Mouse (Mus musculus) frontal cortex, adult (tissue): ENCODE results near the gene Adgrg3.

Experiments used
- ATAC-seq: cut with Nextera tagmentation; 2 replicates; pipeline ENCODE4 v1.9.2; 2017; ENCODE audit warnings: mild to moderate bottlenecking, moderate library complexity, mixed read lengths; ENCODE audit not compliant: low TSS enrichment

Adgrg3 gene

DNA sequence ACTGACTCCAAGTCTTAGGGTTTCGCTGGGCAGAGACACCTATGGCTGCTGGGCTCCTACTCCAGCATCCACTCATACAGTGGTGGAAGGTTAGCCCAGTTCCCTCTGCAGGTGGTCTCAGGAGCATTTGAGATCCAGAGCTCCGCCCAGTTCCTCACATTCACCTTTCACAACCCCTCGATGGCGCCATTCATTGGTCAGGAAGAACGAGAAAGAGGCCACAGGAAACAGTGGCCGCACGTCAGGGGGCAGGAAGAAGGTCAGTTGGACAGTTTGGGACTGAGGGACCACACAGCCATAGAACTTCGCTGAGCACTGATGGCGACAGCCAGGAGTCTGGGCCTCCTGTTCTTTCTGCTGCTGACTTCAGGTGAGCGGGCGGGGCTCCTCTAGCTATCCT lies at the start of gene Adgrg3:
TSS of gene Adgrg3 (plus strand) at position 242 of the 400 bp plus-strand sequence.
- no peak for ATAC-seq

DNA sequence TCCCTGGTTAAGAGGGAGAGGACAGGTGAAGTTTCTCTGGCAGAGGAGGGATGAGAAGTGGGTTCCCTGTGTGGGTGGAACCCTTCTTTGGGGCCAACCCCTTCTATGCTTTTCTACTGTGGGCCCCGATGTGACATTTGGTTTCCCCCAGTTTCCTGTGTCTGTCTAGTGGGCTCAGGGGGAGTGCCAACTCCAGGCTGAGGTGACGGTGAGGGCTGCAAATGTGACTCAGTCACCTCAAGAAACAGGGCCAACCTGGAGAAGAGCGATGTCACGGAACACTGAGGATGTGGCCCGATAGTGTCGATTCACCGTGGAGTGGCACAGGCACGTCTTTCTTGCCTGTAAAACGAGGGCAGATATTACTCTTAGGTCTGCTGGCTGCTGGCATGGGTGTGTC lies 44.2 kb upstream of the Adgrg3 start:
- ATAC-seq = no peak

DNA sequence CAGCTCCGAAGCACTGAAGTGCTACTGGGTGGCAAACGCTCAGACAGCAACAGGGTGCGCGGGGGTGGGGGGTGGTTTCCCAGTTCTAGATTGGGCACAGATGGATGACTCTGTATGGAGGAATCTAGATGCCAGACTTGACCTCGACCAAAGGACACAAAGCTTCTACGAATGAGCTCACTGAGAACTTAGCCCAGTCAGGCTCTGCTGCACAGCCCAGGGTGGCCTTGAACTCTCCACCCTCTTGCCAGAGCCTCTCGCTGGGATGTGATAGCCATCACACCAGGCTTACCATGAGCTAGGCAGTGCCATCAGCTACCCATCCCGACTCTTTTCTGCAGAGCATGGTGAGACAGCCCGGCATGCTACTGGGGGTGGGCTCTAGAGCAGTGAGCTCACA lies 43.7 kb upstream of the Adgrg3 start:
- ATAC-seq = no peak

DNA sequence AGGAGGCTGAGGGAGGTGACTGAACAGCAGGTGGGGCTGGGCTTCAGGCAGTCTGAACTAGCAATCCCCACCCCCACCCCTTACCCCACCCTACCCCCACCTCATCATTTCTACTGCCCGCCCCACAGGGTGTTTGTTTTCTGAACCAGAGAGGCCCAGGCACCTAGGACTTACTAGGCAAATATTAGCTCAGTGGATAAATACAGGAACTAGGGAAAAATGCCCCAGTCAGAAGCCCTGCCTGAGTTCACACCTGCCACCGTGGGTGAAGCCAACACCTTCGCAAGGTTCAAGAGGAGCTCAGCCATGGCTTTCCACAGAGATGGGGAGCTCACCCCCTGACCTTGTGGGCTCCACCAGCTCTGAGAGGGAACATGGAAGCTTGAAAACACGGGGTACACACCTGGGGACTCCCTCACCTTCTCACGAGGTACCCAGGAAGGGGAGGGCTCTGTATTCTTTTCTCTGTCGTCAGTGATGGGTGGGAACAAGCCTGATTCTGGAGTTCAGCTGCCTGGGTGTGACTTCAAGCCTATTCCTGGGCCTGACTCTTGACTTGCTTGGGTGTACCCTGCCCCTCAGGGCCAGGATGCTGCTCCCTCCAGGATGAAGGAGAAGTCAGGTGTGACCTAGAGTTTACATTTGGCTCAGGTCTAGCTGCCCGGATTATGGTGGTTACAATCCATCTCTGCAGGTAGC lies 42.9 kb upstream of the Adgrg3 start, which contains the start of gene Adgrg1:
TSS of gene Adgrg1 (plus strand) at position 285 of the 699 bp plus-strand sequence.
- ATAC-seq = no peak

DNA sequence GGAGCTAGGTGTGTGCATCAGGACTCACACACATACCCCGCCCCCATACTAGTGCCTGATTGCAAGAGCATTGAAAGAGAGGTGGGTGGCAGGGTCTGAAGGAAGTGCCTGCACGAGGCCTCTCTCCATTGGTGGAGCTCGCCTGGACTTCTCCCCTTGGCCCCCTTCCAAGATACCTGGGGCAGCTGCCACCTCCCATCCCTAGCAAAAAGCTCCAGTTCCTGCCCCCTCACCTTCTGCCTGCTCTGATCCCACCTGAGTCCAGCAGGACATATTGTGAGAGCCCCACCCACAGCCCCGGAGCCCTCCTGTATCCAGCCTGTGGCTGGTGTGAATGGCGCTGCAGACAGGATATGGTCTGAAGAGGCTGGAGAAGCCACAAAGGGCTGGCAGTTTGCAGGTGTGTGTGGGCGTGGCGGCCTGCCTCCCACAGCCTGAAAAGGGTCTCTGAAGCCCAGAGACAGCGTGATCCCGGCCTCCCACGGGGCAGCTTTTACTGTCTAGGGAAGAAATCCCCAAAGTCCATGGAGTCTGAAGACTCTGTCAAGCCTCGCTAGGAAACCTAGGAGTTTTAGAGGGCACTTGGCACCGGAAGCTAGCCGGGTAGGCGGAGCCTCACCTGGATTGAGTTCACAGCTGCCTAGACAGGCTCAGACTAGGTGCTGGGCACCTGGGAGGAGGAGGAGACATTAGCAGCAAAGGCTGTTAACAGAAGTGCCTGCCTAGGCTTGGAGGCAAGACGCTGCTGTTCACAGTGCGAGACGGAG lies 40.7 kb upstream of the Adgrg3 start:
- ATAC-seq = no peak

DNA sequence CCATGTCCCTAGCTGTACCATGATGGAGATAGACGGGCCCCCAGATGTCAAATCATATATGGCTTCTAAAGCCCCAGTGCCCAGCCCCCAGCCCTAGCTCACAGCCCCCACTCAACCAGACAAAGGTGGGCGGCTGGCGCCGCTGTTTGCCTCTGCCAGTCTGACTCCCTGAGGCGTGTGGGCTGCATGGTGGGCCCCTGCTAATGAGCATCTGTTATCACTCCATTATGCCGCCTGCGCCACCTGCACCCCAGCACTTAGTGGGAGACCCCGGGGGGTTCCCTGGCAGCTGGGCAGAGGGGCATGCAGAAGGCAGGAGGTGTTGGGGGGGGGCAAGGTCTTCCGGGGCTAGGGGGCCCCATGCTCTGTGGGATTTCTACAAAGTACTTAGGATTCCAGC lies 39.4 kb upstream of the Adgrg3 start:
- no peak for ATAC-seq

DNA sequence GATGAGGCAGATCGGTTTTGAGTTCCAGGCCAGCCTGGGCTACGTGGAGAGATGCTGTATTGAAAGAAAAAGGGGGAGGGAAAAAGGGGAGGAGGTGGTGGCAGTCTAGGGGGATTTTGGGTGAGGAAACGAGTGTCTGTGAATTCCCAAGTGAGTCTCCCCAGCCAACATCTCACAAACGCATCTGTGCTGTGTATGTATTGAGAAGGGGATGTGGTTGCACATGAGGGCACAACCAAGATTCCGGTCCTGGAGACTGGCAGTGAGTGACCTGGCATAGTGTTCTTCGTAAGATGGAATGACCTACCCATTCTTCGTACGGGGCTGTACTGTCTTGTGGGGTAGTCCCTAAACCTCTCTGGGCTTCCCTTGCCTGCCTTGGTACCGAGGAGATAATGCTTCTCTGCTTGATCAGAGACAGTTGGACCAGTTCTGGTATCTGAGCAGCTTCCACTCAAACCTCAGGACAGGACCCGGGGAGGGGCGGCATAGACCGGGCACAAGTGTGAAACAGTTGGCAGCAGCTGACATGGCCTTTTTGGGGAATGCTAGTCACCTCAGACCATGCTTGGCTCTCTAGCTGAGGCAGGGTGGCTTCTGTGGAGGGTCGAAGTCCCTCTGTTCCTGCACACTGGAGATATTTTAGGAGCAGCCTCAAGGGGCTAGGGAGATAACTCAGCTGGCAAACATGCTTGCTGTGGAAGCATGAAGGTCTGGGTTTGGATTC lies 38.7 kb upstream of the Adgrg3 start:
- ATAC-seq = no peak

DNA sequence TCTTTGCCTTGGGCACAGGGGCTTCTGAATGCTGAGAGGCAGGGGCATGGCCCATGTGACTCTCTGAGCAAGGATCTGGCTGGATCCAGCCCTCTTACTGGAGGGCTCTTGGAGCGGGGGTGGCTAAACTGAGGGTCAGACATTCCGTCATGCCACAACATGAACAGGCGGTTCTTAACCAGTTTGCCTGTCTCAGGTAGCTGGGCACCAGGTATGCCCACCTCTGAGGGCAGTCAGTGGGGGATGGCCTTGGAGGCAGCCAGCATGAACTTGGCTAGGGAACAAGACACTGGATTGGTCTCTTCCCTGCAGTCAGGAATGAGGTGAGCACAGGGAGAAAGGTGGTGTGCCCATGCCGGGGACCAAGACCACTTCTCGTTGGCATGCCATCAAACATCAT lies 37.3 kb upstream of the Adgrg3 start:
- ATAC-seq = no peak

DNA sequence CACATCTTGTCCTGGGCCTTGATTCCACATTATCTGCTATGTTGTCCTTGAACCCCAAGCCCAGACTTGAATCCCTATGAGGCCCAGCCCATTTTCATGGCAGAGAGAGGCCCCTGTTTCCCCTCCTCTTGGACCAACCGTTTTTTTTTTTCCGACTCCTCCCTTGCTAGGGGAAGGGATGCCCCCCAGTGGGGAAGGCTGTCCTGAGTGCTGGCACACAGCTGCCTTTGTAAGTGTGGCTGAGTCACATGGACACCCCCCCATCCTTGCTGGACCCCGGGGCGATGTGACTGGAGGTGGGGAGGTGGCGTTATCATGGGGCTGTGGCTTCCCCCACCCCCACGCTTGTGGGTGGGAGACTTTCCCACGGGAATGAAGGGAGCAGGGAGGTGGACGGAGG lies 36.5 kb upstream of the Adgrg3 start:
- ATAC-seq = no peak

DNA sequence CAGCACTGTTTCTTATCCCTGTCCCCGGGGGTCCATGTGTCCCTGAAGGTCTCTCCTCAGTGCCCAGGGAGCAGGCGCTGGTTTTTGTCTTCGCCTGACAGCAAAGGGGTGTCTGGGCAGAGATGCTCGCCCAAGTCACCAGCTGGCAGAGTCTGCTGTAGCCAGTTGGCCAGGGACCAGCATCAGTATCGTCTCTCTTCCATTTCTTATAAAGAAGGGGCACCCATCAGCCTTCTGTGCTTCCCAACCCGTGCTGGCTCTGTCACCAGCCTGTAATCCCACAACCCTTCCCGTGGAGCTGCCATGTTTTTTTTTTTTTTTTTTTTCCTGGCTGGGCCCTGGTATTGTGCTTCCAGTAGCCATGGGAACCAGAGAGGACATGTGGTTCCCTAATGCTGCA lies 35.6 kb upstream of the Adgrg3 start:
- no peak for ATAC-seq

DNA sequence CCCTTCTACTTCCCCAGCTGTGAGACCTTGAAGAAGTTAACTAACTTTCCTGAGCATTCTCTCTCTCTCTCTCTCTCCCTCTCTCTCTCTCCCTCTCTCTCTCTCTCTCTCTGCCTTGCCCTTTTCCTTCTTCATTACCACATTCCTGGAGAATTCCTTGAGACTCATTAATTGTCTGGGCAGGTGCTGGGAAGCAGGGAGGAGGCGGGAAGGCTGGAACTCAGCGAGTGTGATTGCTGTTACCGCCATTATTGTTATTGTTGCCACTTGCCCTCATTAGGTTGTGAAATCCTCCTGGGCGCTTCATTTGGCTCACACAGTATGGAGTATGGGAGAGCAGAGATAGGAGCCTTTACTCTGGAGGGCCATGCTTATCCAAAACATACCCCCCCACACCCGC lies 34.3 kb upstream of the Adgrg3 start:
- ATAC-seq = no peak

DNA sequence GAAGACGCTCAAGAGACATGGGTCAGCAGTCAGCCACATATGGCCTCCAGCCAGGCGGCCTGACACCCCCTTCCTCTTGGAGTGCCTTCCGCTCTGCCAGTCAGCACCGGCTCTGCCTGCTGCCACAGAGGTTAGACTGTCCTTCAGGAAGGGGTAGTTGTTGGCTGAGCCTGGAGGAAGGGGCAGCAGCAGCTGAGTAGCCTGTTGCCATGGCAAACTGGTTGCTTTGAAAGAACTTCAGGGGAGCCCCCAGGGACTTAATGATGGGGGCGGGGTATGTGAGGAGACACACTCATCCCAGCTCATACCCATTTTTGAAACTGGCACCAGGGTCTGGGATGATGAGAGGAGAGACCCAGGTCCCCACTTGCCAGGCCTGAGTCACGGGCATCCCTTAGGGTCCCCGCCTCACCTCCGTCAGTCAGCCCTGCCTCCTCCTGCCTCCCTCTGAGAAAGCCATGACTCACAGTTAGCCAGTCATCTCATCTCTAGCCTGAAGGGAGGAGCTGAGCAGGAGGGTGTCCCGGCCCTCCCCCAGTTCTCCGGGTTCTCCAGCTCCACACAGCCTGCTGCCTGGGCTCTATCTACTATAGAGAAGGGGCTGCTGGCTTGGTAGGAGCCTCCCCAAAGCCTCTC lies 33.5 kb upstream of the Adgrg3 start:
- ATAC-seq = peak; percentile 94

DNA sequence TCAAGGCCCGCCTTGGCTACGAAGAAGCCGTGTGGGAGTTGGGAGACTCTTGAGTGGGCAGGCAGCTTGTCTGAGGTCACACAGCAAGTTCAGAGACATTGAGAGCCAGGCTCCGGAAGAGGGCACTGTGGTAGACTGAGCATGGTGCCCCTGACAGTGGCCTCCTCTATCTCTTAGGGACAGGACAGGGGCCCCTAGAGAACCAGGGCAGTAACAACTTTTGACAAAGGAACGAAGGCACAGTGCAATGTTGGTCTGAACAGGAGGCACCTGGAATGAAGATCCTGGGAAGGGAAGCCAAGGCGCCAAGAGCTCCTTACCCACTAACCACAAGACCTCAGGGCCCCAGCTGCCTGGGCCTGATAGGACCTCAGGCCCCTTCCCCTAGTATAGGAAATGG lies 32.5 kb upstream of the Adgrg3 start:
- no peak for ATAC-seq

DNA sequence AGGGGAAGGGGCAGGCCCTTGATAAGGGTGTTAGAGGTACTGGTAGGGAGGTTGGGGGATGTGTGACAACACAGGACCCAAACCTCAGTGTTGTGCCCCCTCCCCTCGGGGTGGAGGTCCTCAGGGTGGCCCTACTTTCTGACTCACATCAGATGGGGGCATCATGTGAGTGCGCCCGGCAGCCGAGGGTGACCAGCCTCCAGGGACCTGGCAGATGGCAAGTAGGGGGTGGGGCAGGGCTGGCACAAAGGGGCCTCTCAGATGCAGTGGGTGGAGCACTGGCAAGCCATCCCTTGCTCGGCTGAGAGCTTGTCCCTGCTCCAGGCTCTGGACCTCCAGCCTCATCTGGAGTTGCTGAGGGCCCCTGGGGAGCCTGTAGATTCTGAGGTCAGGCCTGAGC lies 30.8 kb upstream of the Adgrg3 start:
- ATAC-seq = peak; percentile 17; the same call in 1 of the 2 replicates

DNA sequence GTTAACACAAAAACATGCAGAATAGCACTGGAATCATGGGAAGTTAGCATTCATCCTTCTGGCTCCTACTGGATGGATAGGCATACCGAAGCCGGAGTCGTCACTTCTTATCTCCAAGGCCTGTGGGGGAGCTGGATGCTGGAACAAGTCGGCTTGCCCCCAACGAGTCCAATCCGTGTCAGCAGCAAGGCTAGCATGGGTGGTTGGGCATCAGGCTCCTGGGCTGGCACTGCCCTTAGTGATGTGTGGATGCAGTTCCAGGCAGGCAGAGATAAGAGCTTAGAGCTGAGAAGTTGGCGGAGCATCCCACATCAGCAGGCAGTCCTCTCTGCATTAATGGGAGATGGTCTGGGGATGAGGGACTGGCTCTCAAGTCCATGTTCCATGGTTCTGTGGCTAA lies 29.9 kb upstream of the Adgrg3 start:
- no peak for ATAC-seq

DNA sequence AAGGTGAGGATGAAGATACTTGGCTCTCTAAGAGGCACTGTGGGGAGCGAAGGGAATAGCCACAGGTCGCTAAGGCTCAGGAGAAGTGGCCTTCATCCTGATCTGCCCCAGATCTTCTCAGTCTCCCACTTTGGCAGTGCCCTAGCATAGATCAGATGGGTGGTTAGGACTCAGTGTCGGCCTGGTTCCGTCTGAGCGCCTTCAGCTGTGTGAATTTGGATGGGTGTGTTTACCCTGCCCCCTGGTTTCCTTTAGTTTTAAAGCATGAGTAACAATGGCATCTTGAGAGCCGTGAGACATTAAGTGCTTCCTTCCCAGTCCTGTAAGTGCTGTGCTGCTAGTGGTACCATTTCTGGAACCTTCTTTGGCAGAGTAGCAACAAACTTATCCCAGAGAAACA lies 28.9 kb upstream of the Adgrg3 start:
- no peak for ATAC-seq

DNA sequence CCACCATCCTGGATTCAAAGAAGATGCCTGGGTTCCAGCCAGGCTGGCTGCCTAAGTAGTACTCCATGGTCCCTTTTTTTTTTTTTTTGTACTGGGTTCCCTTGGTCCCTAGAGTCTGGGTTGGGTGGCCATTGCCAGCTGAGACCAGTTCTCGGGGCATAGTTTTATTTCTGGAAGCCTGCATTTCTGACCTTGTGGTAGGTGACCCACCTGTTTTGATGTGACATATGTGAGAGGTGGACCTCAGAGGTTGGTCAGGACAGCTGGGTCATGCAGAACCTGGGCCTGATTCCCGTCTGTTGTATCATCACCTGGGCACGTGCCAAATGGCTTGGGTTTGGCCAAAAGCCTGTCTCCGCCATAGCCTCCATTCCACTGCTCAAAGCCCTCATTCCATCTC lies 27.8 kb upstream of the Adgrg3 start:
- ATAC-seq = no peak

DNA sequence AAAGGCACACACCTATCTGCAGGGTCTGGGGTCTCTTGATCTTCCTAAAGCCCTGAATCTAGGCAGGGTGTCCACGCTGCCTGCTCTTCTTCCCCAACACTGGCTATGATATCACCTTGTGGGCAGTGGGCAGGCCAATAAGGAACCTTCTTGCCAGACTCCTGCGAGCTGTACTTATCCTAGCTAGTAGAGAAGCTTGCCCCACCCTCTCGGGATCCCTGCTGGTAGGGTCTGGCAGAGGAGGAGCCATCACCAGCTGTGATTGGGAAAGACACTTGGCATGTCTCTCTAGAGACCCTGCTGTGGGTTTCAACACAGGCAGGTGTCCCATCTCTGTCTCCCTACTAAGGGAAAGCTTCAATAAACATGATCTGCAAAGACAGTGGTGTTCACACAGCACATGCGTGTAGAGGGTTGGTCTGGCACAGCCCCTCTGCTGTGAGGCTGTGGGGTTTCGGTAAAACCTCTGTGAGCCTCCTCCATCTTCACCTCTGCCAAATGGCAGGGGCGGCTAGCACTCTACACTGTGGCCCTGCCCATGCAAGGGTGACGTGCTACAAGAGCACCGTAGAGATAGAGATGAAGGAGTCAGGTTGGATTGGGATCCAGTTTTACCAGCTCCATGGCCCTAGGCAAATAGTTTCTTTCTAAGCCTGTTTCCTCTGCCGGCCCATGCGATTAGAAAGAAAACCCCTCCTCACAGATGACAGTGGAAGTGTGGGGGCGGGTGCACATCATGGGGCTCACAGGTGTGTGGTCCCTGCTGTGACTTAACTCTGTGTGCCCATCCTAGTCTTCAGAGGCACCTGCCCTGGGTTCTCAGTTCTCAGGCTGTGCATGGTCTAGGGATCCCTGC lies 26.7 kb upstream of the Adgrg3 start:
- no peak for ATAC-seq

DNA sequence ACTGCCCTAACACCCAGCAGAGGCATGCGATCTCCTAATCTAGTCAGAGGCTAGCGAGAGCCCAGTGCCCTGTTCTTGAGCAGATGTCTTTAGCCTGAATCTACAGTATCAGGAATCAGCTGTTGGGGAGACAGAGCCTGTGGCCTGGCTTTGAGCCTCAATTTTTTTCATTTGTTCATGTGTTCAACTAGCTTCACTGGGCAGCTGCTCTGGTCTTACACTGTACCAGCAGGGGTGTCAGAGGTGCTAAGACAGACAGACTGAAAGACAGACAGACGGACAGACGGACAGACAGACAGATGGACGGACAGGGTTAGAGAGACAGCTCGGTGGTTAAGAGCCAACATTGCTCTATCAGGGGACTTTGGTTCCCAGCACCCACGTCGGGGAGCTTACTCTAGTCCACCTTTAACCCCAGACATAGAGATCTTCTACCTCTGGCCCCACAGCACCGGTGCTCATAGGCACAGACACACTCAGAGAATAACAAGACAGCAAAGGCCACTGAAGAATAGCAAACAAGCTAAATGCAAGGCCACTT lies 26.0 kb upstream of the Adgrg3 start:
- ATAC-seq = no peak

DNA sequence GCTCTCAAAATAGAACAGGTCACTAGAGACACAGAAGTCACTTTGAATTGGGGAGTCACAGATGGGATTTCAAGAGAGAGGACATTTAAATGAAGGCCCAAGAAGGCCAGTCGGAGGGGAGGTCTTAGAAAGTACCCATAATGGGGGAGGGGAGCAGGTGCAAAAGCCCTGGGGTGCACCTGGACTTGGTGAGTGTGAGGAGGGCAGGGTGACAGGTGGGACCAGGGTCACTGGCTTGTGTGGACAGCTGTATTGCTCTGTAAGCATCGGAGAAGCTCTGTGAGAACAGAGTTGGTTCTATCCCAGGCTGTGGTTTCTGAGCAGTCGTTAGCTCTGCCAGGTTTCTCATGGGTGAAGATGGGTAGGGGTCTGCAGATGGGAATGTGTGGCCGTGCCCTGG lies 25.5 kb upstream of the Adgrg3 start:
- ATAC-seq = no peak

DNA sequence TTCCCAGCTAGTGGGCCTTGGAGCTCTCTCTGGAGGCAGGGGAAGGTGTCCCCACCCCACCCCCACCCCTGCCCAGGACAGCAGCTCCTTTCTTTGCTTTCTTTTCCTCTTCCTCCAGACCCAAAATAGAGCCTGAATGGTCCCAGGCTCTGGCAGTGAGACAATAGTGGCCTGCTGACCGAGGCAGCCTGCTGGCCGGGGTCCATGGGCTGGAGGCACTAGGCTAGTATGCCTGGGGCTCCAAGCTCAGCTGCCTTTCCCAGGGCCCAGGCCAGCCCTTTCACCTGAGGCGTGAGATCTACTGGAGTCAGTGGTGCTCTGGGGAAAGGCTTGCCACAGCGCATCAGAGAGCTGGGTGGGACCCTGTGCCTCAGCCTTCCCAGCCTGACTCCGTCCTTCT lies 25.0 kb upstream of the Adgrg3 start:
- ATAC-seq = peak; percentile 27; the same call in 1 of the 2 replicates
